Mouse (Mus musculus): ENCODE data around the gene Calm5.
"Not testable (repeated sequence)": the region's sequence is repeated elsewhere in the genome, so short reads cannot be mapped to it uniquely, and the experiment has no call there.

The Calm5 gene

DNA sequence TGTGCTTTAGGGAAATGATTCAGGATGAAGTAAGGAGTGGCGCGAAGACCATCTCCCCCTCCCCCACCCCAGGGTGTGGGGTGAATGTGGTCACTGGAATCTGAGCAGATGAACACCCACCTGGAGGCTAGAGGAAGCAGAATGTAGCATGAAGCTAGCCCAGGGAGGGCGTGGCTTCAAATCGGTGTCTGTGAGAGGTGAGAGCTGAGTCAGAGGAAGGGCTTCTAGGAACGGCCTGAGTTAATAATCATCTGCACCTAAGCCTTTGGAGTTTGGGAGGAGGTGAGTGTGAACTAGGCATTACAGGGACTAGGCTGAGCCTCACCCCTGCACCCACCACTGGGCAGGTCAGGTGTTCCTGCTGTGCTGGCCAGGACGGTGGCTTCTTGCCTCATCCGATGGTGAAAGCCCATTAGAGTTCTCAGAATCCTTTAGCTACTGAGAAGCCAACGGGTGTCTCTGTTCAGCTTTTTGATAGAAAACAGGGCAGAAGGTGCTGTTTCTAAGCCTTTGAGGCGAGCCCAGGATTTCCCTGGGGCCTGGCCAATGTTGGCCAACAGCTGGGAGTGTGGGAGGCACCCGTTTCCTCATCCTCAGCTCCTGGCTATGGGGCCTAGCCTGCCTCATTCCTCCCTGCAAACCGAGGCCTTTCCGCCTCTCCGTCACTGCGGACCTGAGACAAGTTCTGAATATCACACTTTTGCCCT, 11.8 kb downstream of the Calm5 start:
- DNase-seq (ENCODE audit: low read depth, low spot score): no peak

DNA sequence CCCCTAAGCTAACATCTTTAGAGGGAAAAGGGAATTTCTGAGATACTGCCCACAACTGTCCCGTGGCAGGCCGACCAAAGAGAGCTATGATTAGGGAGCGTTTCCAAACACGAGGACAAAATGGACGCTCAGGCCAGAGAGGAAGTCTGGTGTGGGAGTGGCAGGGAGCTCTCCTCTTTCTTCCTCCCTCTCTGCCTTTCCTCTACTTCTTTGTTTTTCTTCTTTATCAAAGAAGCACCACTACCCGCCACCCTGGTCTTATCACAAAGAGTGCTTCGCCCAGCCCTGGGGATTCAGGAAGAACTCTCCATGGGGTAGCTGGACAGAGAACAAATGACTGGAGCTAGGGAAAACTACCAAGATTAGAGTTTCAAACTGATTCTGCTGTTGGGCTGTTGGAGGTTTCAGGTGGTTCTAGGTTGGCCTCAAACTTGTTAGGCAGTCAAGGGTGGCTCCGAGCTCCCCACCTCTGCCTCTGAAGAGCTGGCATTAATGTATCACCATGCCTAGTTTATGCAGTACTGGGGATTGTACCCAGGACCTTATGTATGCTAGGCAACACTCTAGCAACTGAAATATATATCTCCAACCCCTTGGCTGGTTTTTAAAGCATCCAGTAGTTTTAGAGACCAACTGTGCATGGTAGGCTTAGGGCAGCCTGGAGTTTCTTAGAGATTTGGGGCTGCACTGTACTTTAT, 12.5 kb downstream of the Calm5 start:
- DNase-seq (ENCODE audit: low read depth, low spot score): no peak

DNA sequence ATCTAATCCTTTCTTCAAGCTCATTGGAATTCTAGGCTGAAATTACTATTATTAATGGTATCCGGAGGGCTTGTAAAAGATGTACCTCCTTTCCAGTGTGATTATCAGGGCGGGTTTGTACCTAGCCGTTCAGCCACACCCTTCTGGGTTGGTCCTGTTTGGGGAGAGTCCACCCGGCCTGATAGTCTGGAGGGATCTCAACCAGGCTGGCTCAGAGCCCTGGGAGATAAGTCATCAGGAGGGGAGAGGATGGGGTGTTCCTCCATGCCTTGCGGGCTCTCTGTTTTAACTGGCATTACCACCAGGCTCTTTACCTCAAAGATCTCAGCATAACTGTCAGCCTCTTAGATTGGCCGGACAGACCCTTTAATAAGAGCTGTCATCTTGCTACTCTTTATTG, 13.2 kb downstream of the Calm5 start:
- no peak for DNase-seq (ENCODE audit: low read depth, low spot score)

DNA sequence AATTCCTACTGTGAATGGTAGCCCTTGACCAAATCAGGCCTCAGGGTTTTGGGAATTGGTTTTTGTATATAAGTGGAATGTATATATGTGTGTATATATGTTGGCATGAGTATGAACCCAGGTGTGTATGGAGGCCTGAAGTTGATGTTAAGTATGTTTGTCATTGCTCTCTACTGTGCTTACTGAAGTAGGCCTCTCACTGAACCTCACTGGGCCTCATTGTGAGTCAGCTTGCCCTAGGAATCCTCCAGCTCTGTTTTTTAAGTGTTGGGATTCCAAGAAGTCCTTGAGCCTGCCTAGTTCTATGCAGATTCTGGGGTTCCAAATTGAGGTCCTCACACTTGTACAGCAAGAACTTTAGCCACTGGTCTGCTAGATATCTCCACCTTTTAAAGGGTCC, 15.9 kb downstream of the Calm5 start:
- no peak for DNase-seq (ENCODE audit: low read depth, low spot score)

DNA sequence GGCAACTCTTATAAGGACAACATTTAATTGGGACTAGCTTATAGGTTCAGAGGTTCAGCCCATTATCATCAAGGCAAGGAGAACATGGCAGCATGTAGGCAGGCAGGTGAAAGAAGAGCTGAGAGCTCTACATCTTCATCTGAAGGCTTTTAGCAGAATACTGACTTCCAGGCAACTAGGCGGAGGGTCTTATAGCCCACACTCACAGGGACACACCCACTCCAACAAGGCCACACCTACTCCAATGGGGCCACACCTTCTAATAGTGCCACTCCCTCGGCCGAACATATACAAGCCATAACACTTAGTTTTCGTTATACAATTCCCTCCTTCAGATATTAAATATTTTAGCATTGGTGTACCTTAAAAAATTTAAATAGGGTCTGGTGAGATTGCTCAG, 18.9 kb downstream of the Calm5 start:
- DNase-seq (ENCODE audit: low read depth, low spot score): no peak

DNA sequence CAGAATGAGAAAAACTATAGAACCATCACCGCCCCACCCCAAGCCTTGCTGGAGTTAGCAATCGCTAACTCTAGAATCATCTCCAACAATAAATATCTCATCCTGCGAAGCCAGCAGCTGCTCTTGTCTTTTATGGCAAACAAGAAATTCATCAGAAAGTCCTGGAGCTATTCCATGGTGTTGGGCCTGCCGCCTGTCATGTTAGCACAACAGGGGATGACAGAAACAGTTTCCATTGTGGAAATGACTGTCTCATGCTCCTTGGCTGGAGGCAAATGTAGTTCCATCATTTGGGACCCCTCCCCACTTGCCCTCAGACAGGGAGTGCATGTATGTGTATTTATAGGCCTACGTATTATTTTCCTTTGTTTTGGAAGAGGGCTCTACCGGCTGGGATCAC, 22.5 kb downstream of the Calm5 start:
- DNase-seq (ENCODE audit: low read depth, low spot score): no peak

DNA sequence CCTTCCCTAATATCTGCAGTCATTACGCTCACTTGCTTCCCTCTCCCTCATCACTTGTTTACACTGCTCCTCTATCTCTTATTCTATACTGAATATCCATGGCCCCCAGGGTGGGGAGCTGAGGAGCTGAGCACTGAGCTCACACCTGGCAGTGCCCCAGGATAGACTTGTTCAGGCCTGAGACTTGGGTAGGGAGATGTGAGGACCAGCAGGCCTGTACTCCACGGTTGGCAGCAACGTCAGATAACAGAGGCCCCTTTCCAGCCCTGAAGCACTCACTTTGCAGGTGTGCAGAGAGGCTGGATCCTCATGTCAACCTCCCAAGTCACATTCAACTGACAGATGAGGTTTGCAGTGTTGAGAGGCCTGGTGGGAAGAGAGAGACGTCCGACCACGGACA, 23.2 kb downstream of the Calm5 start:
- no peak for DNase-seq (ENCODE audit: low read depth, low spot score)

DNA sequence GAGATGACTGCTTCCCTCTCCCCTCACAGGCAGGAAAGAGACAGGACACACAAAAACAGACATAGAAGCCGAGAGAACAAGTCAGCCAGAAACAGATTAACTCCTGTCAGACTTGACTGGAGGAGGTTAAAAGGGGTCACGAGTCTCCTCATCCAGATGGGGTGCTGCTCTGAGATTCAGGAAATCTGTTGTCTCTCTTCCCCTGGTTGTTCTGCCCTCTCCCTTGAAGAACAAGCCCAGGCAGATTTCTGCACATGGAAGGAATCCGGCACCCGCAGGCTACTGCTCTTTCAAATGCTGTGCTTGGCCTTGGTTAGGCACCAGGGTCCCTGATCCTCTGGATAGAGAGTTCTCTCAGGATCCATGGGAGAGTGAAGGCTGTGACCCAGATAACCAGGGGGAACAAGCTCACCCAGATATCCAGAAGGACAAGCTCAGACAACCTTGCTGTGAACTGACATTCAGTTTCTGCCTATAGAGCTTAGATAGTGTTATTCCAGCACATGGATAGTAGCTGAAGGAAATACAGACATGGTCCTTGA, 23.8 kb downstream of the Calm5 start:
- DNase-seq (ENCODE audit: low read depth, low spot score): no peak

DNA sequence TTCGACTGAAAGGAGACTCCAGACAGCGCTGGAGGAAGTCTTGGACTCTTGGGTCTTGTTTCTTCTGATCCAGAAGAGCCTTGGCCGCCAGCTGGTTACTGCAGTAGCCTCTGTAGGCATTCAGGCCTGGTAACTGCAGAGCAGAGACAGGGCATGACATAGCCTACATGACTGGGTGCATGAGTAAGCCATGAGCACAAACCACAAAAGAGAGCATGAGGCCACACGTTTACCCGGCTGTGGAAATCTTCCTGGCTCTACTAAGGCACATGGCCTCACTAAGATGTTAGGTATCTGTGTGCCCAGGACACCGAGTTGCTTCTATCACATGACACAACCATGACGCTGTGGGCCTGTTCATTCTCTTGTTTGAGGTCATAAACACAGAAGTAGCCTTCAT, 32.7 kb downstream of the Calm5 start:
- no peak for DNase-seq (ENCODE audit: low read depth, low spot score)

DNA sequence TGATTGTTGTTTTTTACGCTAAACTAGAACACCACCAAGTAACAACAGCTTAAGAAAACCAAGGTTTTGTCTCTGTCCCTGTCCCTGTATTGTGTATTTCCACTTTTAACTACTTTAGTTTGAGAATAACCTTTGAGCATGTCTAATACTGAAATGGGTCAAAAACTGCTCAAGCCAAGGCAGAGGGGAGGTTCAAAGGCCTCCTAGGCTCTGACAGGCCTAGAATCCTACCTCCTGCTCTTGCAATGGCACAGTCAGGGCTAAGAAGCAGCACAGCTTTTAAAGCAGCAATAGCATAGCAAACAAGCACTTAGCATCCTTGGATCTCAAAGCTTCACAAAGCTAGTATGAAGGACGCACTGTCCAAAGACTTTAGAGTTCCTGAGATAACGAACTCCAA, 35.1 kb downstream of the Calm5 start:
- no peak for DNase-seq (ENCODE audit: low read depth, low spot score)

DNA sequence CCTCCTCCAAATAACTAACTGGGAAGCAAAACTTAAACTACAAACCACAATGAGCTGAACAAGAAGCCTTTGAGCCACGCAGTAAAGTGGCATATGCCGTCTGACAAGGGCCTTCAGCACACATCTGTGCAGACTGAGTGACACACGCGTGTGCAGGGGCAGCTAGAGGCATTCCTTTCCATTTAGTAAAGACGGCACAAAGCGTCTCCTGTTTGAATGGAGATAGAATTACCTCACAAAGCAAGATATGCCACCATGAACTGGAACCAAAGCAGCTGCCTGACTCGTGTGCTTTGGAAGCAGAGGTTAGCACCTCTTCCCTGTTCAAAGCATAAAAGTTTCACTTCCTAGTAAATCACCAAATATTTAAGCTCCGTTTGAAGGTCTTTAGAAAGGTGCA, 36.1 kb downstream of the Calm5 start:
- DNase-seq (ENCODE audit: low read depth, low spot score): no peak

DNA sequence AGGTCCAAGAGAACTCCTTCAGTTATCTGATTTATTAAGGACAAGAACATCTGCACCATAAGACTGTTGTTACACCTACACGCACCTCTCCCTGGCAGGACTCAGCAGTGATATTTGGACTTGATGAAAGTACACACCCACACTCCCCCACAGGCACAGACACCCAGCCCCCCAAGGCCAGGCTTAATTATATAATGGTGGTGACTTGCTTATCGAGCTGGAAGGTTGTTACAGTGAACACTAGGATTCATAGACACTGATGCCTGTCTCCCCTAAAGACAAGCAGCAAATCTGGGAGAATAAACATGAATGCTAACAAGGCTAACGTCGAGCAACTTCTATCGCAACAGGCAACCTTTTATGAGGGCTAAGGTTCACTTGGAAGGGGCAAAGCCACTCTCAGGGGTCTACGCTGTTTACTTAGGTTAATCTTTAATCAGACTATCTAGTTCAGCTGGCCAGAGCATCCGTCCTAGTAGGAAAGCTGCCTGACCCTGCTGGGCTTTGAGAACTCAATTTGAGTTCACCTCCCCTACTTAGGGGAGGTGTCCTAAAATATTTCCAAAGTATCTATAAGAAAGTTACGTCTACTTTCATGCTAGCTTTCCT, 37.6 kb downstream of the Calm5 start:
- DNase-seq (ENCODE audit: low read depth, low spot score): no peak

DNA sequence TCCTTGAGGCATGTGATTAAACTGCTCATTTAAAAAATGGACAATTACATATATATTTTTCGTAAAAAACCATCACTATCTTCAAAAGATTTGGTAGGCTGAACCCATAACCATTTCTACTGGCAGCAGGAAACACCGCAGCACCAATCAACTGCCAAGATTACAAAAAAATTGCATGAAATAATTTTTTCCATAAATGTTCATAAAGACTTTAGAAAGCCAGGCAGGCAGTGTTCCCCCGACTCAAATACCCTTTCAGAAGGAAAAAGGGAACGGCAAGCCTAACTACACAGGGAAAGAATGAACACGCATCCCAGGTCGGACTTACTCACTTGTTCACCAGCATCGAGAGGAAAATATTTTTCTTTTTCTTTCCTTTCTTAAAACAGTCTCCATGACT, 38.6 kb downstream of the Calm5 start:
- DNase-seq (ENCODE audit: low read depth, low spot score): no peak

DNA sequence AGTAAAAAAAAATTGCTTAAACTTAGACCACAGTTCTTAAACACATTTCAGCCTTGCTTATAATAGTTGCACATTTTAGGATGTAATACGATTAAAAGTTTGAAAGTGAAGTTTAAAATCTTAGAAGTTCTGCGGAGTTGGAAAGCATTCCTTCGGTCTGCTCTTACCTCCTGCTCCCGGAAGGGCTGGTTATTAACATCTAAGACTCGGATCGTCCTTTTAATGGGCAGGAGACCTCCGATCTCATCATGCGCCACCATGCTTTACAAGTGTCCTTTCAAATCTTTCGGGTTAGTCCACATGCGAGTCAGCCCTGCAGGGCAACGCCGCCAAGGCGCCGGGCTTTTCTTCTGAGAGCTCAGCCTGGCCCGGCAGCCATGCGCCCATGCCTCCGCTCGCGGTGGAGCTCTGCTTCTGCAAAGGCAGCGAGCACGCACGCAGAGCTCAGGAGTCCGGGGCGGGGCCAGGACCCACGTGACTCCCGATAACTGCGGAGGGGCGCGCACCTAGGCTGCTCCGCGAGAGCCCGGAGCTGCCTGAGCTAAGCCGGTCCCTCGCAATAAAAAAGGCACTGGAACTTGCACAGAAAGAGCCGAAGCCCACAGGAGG, 39.3 kb downstream of the Calm5 start:
- DNase-seq (ENCODE audit: low read depth, low spot score): peak; percentile 88

DNA sequence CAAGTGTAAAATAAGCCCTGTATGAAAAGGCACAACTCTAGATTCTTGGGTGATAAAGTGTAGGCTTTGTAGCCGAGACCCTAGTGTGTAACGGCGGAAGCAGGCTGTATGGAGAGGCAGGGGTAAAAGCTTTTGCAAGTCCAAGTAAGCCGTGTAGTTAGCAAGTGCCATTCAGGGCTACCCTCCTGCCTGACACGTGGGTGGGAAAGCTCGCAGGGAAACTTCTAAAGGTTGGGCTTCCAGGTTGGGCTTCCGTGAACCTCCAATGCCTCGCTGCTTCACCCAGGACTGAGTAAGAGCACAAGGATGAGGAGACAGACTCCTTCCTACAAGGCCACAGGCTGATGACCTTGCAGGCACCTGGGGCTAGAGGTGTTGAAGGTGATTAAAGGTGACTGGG, 40.6 kb downstream of the Calm5 start:
- DNase-seq (ENCODE audit: low read depth, low spot score): no peak

DNA sequence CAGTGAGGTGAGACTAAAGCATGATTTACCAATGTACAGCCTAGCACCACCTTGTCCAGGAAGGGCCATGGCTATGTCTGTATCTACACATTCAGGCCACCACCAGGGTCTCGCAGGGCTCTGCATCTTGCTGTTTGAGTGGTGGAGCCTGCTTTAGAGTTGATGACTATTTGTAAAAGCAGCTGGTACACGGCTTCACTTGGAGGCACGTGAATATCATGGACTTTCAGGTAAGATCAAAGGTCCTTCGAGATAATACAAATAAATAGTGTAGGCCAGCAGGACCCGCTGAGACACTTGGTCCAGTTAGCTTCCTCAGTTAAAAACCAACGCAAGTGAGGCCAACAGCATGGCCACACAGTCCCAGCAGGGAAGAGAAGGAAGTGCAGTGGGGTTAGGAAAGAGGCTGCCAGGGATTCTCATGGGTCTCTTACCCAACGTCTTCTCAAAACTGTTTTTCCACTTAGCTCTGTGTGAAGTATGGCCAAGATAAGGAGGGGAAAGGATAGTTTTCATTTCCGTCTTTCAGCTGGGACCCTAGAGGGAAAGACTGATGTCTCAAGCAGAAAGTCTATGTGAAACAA, 41.5 kb downstream of the Calm5 start:
- DNase-seq (ENCODE audit: low read depth, low spot score): no peak

DNA sequence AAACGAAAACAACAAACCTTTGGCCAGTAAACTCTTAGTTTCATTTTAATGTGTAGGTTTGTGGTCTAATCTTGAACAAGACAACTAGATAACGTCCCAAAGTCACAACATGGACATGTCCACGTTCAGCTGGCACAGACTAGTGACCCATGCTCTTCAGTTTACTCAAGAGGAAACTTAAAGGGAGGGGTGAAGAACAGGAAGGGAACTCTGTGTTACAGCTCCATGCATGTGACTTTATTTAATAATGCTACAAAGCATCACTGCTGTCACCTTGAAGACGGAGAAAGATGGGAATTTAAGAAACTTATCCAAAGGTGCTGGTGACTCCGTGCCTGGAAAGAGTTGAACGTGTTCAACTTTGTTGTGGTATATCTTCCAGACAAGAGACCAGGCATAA, 42.1 kb downstream of the Calm5 start:
- DNase-seq (ENCODE audit: low read depth, low spot score): no peak

DNA sequence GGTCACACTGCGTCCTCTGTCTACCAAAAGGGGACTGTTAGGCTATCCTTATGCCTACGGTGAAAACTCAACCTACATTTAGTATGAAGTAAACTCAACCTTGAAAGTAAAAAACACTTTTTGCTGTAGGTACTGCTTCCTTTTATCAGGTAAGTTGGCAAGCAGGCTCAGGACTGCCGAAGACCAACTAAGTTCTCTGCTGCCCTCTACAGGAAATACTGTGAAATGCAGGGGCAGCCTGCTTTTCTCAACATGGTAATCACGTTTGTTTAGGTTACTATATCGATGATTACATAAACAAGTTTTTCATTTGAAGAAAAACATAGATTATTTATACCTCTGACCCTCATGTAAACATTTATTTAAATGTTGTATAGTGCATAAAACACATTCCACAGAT, 42.9 kb downstream of the Calm5 start:
- peak; percentile 56 for DNase-seq (ENCODE audit: low read depth, low spot score)

DNA sequence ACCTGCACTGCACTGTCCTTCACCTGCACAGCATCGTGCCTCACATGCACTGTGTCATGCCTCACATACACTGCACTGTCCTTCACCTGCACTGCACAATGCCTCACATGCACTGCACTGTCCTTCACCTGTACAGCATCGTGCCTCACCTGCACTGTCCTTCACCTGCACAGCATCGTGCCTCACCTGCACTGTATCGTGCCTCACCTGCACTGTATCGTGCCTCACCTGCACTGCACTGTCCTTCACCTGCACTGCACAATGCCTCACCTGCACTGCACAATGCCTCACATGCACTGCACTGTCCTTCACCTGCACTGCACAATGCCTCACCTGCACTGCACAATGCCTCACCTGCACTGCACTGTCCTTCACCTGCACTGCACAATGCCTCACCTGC, 44.2 kb downstream of the Calm5 start:
- not testable (repeated sequence) for DNase-seq (ENCODE audit: low read depth, low spot score)

DNA sequence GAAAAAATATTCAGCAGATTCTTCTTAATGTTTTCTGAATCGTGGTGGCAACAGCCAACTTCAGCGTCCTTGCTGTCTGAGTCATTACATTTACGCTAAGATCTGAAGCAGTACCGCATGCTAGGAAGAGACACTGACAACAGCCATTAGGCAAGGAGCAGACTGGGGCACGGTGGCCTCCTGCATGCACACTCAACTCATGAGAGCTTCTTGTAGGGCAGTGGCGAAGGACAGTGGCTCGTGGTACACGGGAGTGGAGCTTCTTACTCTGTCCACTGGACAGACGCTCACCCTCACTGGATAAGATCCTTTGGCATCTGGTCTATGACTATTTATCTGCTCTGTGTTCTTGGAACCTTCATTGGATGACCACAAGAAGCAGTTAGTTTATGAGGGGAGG, 45.3 kb downstream of the Calm5 start:
- DNase-seq (ENCODE audit: low read depth, low spot score): no peak
